Comparison of ENCODE assay signal across 15 mouse cellular contexts in the genomic region with DNA sequence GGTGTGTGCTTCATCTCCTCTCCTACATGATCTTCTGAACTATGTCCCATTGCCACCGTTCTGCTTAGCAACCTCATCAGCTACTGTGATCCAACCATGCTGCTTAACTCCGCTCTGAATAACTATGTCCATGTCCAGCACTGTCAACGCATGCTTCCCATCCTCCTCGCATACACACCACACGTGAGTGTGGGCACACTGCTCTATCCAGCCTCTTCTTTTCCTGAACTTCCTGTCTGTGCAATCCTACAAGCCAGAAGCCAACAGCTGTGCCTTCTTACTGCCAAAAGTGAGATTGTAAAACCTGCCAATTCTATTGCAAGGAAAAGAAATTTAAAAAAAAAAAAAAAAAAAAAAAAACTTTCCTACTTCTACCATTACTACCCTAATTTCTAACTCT.
"Had no signal": no experiment of that assay in that cellular context is flagged by ENCODE, and none has a peak within 500 bp of the region (broad histone marks: within the 10 kb centered on the region; RNA-seq: fewer than 3 reads in every experiment).

No protein-coding gene starts in this region.

- H3K4me2 ChIP-seq: limb, embryonic 15.5 days; lung, embryonic 15.5 days; neural tube, embryonic 15.5 days; stomach, embryonic 15.5 days had no signal

- H3K27me3 ChIP-seq: limb, embryonic 15.5 days; lung, embryonic 15.5 days; neural tube, embryonic 15.5 days; stomach, embryonic 15.5 days had no signal

- H3K9ac ChIP-seq: limb, embryonic 15.5 days; liver, embryonic 14.5 days; lung, embryonic 15.5 days; neural tube, embryonic 15.5 days; stomach, embryonic 15.5 days had no signal

- ATAC-seq: hindbrain, embryonic 16.5 days; inflammation-experienced regulatory T-cells, adult 6 months had no signal

- H3K4me3 ChIP-seq: left cerebral cortex, adult 2 months; limb, embryonic 15.5 days; lung, embryonic 15.5 days; midbrain, embryonic 10.5 days; myocyte; neural tube, embryonic 15.5 days; stomach, embryonic 15.5 days had no signal

- H3K36me3 ChIP-seq: limb, embryonic 15.5 days; lung, embryonic 15.5 days; midbrain, embryonic 10.5 days; neural tube, embryonic 15.5 days; stomach, embryonic 15.5 days had no signal

- H3K27ac ChIP-seq: left cerebral cortex, adult 2 months; limb, embryonic 15.5 days; liver, embryonic 14.5 days; lung, embryonic 15.5 days; midbrain, embryonic 10.5 days; neural tube, embryonic 15.5 days; stomach, embryonic 15.5 days had no signal

- H3K9me3 ChIP-seq: limb, embryonic 15.5 days; lung, embryonic 15.5 days; midbrain, embryonic 10.5 days; neural tube, embryonic 15.5 days; stomach, embryonic 15.5 days had no signal

- DNase-seq: kidney, adult 2 months; kidney, postnatal 25 days; midbrain, embryonic 14.5 days; spleen, adult 18-20 months; thymus, postnatal 36 days had no signal
